Mouse (Mus musculus): Measurements from ENCODE around the gene Foxp1. TPM values are rescaled to one million over a fixed set of nuclear protein-coding genes. Genes with fewer than 3 reads are reported as not detected.

The Foxp1 gene
- polyA plus RNA-seq, 2 experiments: 101 to 166 TPM

DNA sequence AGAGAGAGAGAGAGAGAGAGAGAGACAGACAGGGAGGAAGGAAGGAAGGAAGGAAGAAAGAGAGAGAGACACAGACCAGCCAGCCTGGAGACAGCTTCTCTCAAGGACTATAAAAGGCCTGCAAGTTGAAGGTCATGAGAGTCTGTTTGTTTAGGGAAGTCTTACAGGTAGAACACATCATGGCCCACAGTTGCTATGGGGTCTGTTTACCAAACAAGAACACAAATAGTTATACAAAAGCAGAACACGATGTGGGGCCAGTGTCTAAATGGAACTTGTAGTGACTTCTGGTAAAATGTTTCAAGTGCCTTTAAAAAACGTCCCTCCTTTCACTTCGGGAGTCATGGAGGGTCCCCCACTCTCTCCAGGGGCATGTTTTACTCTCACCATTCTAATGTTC, 529.3 kb downstream of the Foxp1 start:
- Histone ChIP-seq H3K9me3 (ENCODE audit: control insufficient read depth, low read length) (no peaks in the 10 kb centered on the region), H3K36me3 (ENCODE audit: control insufficient read depth, insufficient read depth, low read length) (peaks cover 13% of the 10 kb centered on the region), H3K27me3 (ENCODE audit: control insufficient read depth, insufficient read depth, low read length) (no peaks in the 10 kb centered on the region), H3K4me3 (replicated peaks; ENCODE audit: low read length) (no peak overlapping the region), H3K4me2 (replicated peaks; ENCODE audit: low read depth, low read length, severe bottlenecking) (no peak overlapping the region), H3K9ac (ENCODE audit: low read depth, low read length, severe bottlenecking) (no peak overlapping the region), H3K27ac (replicated peaks; ENCODE audit: low read depth, low read length) (no peak overlapping the region), H3K4me1 (ENCODE audit: control insufficient read depth, insufficient read depth, low read length) (peaks cover 3% of the 10 kb centered on the region; the same call in 1 of the 2 replicates)
- no peak for ATAC-seq (ENCODE audit: low FRiP score, low read depth)
- DNase-seq (ENCODE audit: low spot score): no peak
- TF ChIP-seq POLR2A (IDR thresholded peaks at IDR 0.05; ENCODE audit: borderline replicate concordance, extremely low read depth, insufficient read depth, insufficient read length): no peak
- WGBS: 54% methylated on average over 3 of the region's 3 CpGs

DNA sequence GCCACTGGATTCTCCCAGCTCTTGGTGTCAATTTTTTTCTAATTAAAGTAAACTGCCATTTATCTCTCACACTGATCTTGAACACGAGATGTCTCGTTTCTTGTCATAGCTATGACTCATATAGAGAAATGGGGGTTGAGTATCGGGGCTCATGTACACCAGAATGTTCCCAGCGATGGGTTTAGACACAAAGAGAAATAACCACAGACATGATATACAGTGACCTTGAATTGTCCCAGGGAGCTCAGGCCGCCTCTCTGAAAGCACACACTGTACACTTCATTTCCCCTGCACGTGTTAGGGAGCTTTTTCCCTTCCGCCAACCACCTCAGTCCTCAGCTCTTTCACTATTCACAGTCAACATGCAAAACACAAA, 529.8 kb downstream of the Foxp1 start:
- Histone ChIP-seq H3K4me1 (ENCODE audit: control insufficient read depth, insufficient read depth, low read length) (peaks cover 3% of the 10 kb centered on the region; the same call in 1 of the 2 replicates), H3K4me2 (replicated peaks; ENCODE audit: low read depth, low read length, severe bottlenecking) (no peak overlapping the region), H3K27ac (replicated peaks; ENCODE audit: low read depth, low read length) (no peak overlapping the region), H3K27me3 (ENCODE audit: control insufficient read depth, insufficient read depth, low read length) (no peaks in the 10 kb centered on the region), H3K9me3 (ENCODE audit: control insufficient read depth, low read length) (no peaks in the 10 kb centered on the region), H3K4me3 (replicated peaks; ENCODE audit: low read length) (no peak overlapping the region), H3K9ac (ENCODE audit: low read depth, low read length, severe bottlenecking) (no peak overlapping the region), H3K36me3 (ENCODE audit: control insufficient read depth, insufficient read depth, low read length) (peaks cover 11% of the 10 kb centered on the region)
- no peak for TF ChIP-seq POLR2A (IDR thresholded peaks at IDR 0.05; ENCODE audit: borderline replicate concordance, extremely low read depth, insufficient read depth, insufficient read length)
- no peak for DNase-seq (ENCODE audit: low spot score)
- 77% methylated on average over 7 of the region's 7 CpGs for WGBS
- ATAC-seq (ENCODE audit: low FRiP score, low read depth): no peak

GRCm38 (mm10) chr6:98991900-98992771, 530.4 kb downstream of the Foxp1 start:
- no peak overlapping the region for H3K27ac ChIP-seq (replicated peaks; ENCODE audit: low read depth, low read length)
- DNase-seq (ENCODE audit: low spot score): no peak
- H3K9me3 ChIP-seq (ENCODE audit: control insufficient read depth, low read length): no peaks in the 10 kb centered on the region
- H3K4me2 ChIP-seq (replicated peaks; ENCODE audit: low read depth, low read length, severe bottlenecking): no peak overlapping the region
- H3K9ac ChIP-seq (ENCODE audit: low read depth, low read length, severe bottlenecking): no peak overlapping the region
- ATAC-seq (ENCODE audit: low FRiP score, low read depth): peak; percentile 51
- H3K4me1 ChIP-seq (ENCODE audit: control insufficient read depth, insufficient read depth, low read length): peaks cover 3% of the 10 kb centered on the region; the same call in 1 of the 2 replicates
- no peak overlapping the region for H3K4me3 ChIP-seq (replicated peaks; ENCODE audit: low read length)
- WGBS: 80% methylated on average over 5 of the region's 5 CpGs
- H3K27me3 ChIP-seq (ENCODE audit: control insufficient read depth, insufficient read depth, low read length): no peaks in the 10 kb centered on the region
- H3K36me3 ChIP-seq (ENCODE audit: control insufficient read depth, insufficient read depth, low read length): peaks cover 8% of the 10 kb centered on the region
- TF ChIP-seq POLR2A (IDR thresholded peaks at IDR 0.05; ENCODE audit: borderline replicate concordance, extremely low read depth, insufficient read depth, insufficient read length): no peak

DNA sequence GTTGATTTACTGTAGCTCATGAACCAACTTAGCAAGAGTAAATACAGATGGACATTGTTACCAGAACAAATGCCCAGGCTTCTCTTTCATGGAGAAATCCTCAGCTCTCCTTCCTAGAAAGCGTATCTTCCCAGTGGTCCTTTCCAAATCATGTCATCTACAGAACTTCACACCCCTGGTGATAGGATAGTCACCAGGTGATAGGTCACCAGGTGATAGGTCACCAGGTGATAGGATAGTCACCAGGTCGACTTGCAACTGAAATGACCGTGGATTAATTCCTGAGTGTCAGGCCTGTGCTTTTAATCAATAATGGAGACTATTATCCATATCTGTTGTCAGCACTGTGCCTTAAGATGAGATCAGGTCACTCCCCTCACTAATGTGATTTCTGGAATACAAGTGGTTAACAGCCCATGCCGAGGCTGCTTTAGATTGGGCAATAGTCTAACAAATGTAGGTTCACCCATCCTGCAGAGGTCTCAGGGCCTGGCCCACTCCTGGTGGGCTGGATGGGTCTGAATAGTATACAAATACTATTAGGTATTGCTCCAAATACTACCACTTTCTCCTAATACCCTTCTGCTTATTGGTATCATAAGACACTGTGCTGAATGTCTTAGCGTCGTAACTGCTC, 534.9 kb downstream of the Foxp1 start:
- H3K27me3 ChIP-seq (ENCODE audit: control insufficient read depth, insufficient read depth, low read length): no peaks in the 10 kb centered on the region
- no peak overlapping the region for H3K9ac ChIP-seq (ENCODE audit: low read depth, low read length, severe bottlenecking)
- ATAC-seq (ENCODE audit: low FRiP score, low read depth): no peak
- no peaks in the 10 kb centered on the region for H3K9me3 ChIP-seq (ENCODE audit: control insufficient read depth, low read length)
- H3K27ac ChIP-seq (replicated peaks; ENCODE audit: low read depth, low read length): no peak overlapping the region
- no peaks in the 10 kb centered on the region for H3K4me1 ChIP-seq (ENCODE audit: control insufficient read depth, insufficient read depth, low read length)
- no peak for TF ChIP-seq POLR2A (IDR thresholded peaks at IDR 0.05; ENCODE audit: borderline replicate concordance, extremely low read depth, insufficient read depth, insufficient read length)
- WGBS: 82% methylated on average over 6 of the region's 6 CpGs
- no peak overlapping the region for H3K4me3 ChIP-seq (replicated peaks; ENCODE audit: low read length)
- H3K4me2 ChIP-seq (replicated peaks; ENCODE audit: low read depth, low read length, severe bottlenecking): no peak overlapping the region
- H3K36me3 ChIP-seq (ENCODE audit: control insufficient read depth, insufficient read depth, low read length): peaks cover 4% of the 10 kb centered on the region; the same call in 1 of the 2 replicates
- DNase-seq (ENCODE audit: low spot score): no peak

DNA sequence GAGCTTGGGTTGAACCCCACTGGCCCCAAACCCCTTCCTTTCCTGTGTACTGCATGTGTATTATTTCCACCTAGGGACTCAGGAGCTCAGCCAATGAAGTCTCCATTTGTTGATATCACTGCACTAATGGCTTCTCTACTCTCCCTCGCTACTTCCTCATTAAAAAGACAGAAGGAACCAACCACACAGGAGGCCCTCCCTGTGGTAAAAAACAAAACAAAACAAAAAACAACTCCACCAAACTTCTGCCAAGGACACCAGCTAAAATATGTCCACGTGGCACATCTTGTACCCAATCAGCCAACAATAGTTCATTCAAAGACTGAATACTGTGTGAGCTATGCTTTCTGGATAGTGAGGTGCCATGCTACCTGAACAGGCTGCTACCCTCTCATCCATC, 537.1 kb downstream of the Foxp1 start:
- ATAC-seq (ENCODE audit: low FRiP score, low read depth) (no peak), DNase-seq (ENCODE audit: low spot score) (no peak)
- WGBS: 90% methylated on average over 2 of the region's 2 CpGs
- Histone ChIP-seq H3K9me3 (ENCODE audit: control insufficient read depth, low read length) (no peaks in the 10 kb centered on the region), H3K27ac (replicated peaks; ENCODE audit: low read depth, low read length) (no peak overlapping the region), H3K4me2 (replicated peaks; ENCODE audit: low read depth, low read length, severe bottlenecking) (no peak overlapping the region), H3K36me3 (ENCODE audit: control insufficient read depth, insufficient read depth, low read length) (peaks cover 4% of the 10 kb centered on the region), H3K9ac (ENCODE audit: low read depth, low read length, severe bottlenecking) (no peak overlapping the region), H3K4me3 (replicated peaks; ENCODE audit: low read length) (no peak overlapping the region), H3K4me1 (ENCODE audit: control insufficient read depth, insufficient read depth, low read length) (no peaks in the 10 kb centered on the region), H3K27me3 (ENCODE audit: control insufficient read depth, insufficient read depth, low read length) (no peaks in the 10 kb centered on the region)
- TF ChIP-seq POLR2A (IDR thresholded peaks at IDR 0.05; ENCODE audit: borderline replicate concordance, extremely low read depth, insufficient read depth, insufficient read length): no peak
